Mouse (Mus musculus): ENCODE data around the gene Sv2a. TPM values are rescaled to one million over a fixed set of nuclear protein-coding genes. Genes with fewer than 3 reads are reported as not detected.
A peak's percentile ranks its signal among the peaks of the same experiment; 100 is the strongest.

Sv2a gene
- polyA plus RNA-seq, 1 experiment from 2014 or later: 10.8 TPM

GRCm38 (mm10) chr3:96179531-96179930 is 1.4 kb upstream of the Sv2a start:
- H3K4me2 ChIP-seq (replicated peaks; ENCODE audit: low read depth, low read length): no peak overlapping the region
- H3K27me3 ChIP-seq (ENCODE audit: control insufficient read depth, insufficient read depth, low read length): 0 out of 2 replicates have a peak, but pooled peaks cover 2% of the 10 kb centered on the region
- H3K4me3 ChIP-seq (ENCODE audit: low read depth, low read length): no peak overlapping the region
- WGBS: 68% methylated on average over 4 of the region's 4 CpGs
- DNase-seq (ENCODE audit: low spot score): no peak
- no peak for ATAC-seq (ENCODE audit: low FRiP score)
- H3K36me3 ChIP-seq (ENCODE audit: control insufficient read depth, insufficient read depth, low read length): peaks cover 9% of the 10 kb centered on the region
- H3K27ac ChIP-seq (ENCODE audit: low read depth, low read length): no peak overlapping the region
- H3K9me3 ChIP-seq (ENCODE audit: control insufficient read depth, low read length): no peaks in the 10 kb centered on the region
- no peak overlapping the region for H3K9ac ChIP-seq (ENCODE audit: low read depth, low read length)
- peaks cover 9% of the 10 kb centered on the region; the same call in 1 of the 2 replicates for H3K4me1 ChIP-seq (replicated peaks; ENCODE audit: control insufficient read depth, insufficient read depth, low read length)

DNA sequence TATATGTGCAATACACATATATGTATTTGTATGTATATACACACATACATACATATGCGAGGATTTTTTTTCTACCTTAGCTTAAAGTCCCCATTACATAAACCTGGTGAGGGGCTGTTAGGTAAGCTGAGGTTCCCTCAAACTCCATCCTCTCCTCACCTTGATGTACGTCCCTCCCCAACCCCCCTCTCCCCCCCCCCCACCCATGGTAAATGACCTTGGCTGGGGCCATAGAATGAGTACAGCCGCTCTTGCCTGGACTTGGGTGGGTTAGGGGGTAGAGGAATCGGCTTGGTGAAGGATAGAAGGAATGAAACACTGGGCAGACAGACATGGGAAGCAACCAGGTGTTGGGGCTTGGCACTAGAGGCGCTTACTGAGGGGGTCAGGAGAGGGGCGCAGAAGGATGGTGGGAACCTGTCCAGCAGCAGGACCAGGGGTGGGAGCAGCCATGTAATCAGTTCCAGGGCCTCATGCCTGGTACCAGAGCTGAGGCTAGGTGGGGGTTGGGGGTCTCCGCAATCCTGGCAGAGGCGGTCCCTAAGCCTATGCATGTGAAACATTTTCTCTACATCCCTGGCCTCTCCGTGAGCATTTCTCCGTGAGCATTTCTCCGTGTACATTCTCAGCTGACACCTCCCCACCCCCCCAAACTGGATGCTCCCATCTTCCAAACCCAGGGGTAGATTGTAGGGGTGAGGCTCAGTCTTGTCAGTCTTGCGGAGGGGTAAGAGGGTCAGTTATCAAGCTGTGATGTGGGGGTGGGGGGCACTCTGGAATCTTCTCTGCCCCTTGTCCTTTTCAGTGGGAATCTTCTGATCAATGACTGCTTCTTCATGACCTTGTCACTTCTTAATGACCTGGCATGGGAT is 795 bp downstream of the Sv2a start:
- Histone ChIP-seq H3K4me2 (replicated peaks; ENCODE audit: low read depth, low read length) (peak overlapping the region; percentile 74), H3K27ac (ENCODE audit: low read depth, low read length) (no peak overlapping the region), H3K36me3 (ENCODE audit: control insufficient read depth, insufficient read depth, low read length) (no peaks in the 10 kb centered on the region; the same call in 1 of the 2 replicates), H3K9ac (ENCODE audit: low read depth, low read length) (peak overlapping the region; percentile 60), H3K4me3 (ENCODE audit: low read depth, low read length) (peak overlapping the region; percentile 51), H3K9me3 (ENCODE audit: control insufficient read depth, low read length) (no peaks in the 10 kb centered on the region), H3K27me3 (ENCODE audit: control insufficient read depth, insufficient read depth, low read length) (0 out of 2 replicates have a peak, but pooled peaks cover 2% of the 10 kb centered on the region), H3K4me1 (replicated peaks; ENCODE audit: control insufficient read depth, insufficient read depth, low read length) (peaks cover 9% of the 10 kb centered on the region; the same call in 1 of the 2 replicates)
- ATAC-seq (ENCODE audit: low FRiP score) (peak; percentile 55), DNase-seq (ENCODE audit: low spot score) (no peak)
- WGBS: 39% methylated on average over 12 of the region's 12 CpGs

DNA sequence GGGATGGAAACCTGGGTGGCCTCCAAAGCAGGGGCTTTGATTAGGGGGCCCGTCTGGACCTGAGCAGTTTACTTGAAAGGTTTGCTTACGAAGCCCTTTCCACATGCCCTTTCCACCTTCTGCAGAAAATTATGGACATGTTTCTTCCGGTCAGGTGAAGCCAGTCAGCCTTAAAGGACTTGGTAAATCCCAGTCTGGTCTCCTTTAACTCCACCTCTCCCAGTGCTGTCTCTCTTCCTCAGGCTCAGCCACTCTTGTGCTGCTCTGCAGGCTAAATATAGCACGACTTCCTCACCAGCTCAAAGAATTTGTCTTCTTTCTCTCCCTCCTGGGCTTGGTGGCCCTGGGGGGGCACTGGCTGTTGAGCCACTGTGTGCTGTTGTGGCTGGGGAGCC is 1.4 kb downstream of the Sv2a start:
- ATAC-seq (ENCODE audit: low FRiP score): no peak

GRCm38 (mm10) chr3:96192977-96193376 is 12.0 kb downstream of the Sv2a start:
- Histone ChIP-seq H3K27me3 (ENCODE audit: control insufficient read depth, insufficient read depth, low read length) (no peaks in the 10 kb centered on the region), H3K36me3 (ENCODE audit: control insufficient read depth, insufficient read depth, low read length) (no peaks in the 10 kb centered on the region), H3K27ac (ENCODE audit: low read depth, low read length) (no peak overlapping the region), H3K4me1 (replicated peaks; ENCODE audit: control insufficient read depth, insufficient read depth, low read length) (peaks cover 4% of the 10 kb centered on the region; the same call in 1 of the 2 replicates), H3K4me3 (ENCODE audit: low read depth, low read length) (no peak overlapping the region), H3K9me3 (ENCODE audit: control insufficient read depth, low read length) (no peaks in the 10 kb centered on the region), H3K4me2 (replicated peaks; ENCODE audit: low read depth, low read length) (no peak overlapping the region), H3K9ac (ENCODE audit: low read depth, low read length) (no peak overlapping the region)
- ATAC-seq (ENCODE audit: low FRiP score) (no peak), DNase-seq (ENCODE audit: low spot score) (no peak)
- 66% methylated on average over 12 of the region's 12 CpGs for WGBS

More for the DNA sequence above, 1.4 kb downstream of the Sv2a start:
- 34% methylated on average over 4 of the region's 4 CpGs for WGBS
- Histone ChIP-seq H3K4me1 (replicated peaks; ENCODE audit: control insufficient read depth, insufficient read depth, low read length) (peaks cover 9% of the 10 kb centered on the region; the same call in 1 of the 2 replicates), H3K36me3 (ENCODE audit: control insufficient read depth, insufficient read depth, low read length) (no peaks in the 10 kb centered on the region; the same call in 1 of the 2 replicates), H3K9me3 (ENCODE audit: control insufficient read depth, low read length) (no peaks in the 10 kb centered on the region), H3K4me2 (replicated peaks; ENCODE audit: low read depth, low read length) (no peak overlapping the region), H3K27ac (ENCODE audit: low read depth, low read length) (no peak overlapping the region), H3K27me3 (ENCODE audit: control insufficient read depth, insufficient read depth, low read length) (0 out of 2 replicates have a peak, but pooled peaks cover 2% of the 10 kb centered on the region), H3K9ac (ENCODE audit: low read depth, low read length) (no peak overlapping the region), H3K4me3 (ENCODE audit: low read depth, low read length) (no peak overlapping the region)
- no peak for DNase-seq (ENCODE audit: low spot score)

DNA sequence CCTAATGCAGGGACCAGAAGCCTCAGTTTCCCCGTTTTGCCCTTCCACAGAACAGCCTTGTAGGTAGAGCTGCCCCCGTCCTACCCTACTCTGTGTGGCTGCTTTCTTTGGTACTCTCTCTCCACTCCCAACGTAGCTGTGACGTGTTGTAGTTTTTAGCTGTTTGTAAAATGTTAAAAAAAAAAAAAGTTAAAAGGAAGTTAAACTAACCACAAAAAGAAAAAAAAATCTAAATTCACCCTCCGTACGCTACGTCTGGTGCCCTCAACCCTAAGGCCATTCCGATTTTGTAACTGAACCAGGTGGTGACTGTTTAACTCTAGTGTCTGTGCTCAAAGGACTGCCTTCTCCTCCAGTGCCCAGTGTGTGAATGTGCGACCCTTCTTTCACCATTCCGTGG is 14.0 kb downstream of the Sv2a start:
- H3K27me3 ChIP-seq (ENCODE audit: control insufficient read depth, insufficient read depth, low read length): no peaks in the 10 kb centered on the region
- H3K4me1 ChIP-seq (replicated peaks; ENCODE audit: control insufficient read depth, insufficient read depth, low read length): peaks cover 4% of the 10 kb centered on the region; the same call in 1 of the 2 replicates
- no peak overlapping the region for H3K27ac ChIP-seq (ENCODE audit: low read depth, low read length)
- WGBS: 88% methylated on average over 10 of the region's 10 CpGs
- DNase-seq (ENCODE audit: low spot score): no peak
- no peak overlapping the region for H3K4me2 ChIP-seq (replicated peaks; ENCODE audit: low read depth, low read length)
- ATAC-seq (ENCODE audit: low FRiP score): no peak
- H3K36me3 ChIP-seq (ENCODE audit: control insufficient read depth, insufficient read depth, low read length): no peaks in the 10 kb centered on the region
- no peak overlapping the region for H3K4me3 ChIP-seq (ENCODE audit: low read depth, low read length)
- H3K9me3 ChIP-seq (ENCODE audit: control insufficient read depth, low read length): no peaks in the 10 kb centered on the region
- H3K9ac ChIP-seq (ENCODE audit: low read depth, low read length): no peak overlapping the region

GRCm38 (mm10) chr3:96195616-96196313 is 14.8 kb downstream of the Sv2a start:
- no peak for ATAC-seq (ENCODE audit: low FRiP score)
- Histone ChIP-seq H3K9me3 (ENCODE audit: control insufficient read depth, low read length) (no peaks in the 10 kb centered on the region), H3K27me3 (ENCODE audit: control insufficient read depth, insufficient read depth, low read length) (no peaks in the 10 kb centered on the region), H3K4me1 (replicated peaks; ENCODE audit: control insufficient read depth, insufficient read depth, low read length) (peaks cover 4% of the 10 kb centered on the region; the same call in 1 of the 2 replicates), H3K36me3 (ENCODE audit: control insufficient read depth, insufficient read depth, low read length) (no peaks in the 10 kb centered on the region), H3K9ac (ENCODE audit: low read depth, low read length) (no peak overlapping the region), H3K4me2 (replicated peaks; ENCODE audit: low read depth, low read length) (no peak overlapping the region), H3K27ac (ENCODE audit: low read depth, low read length) (no peak overlapping the region), H3K4me3 (ENCODE audit: low read depth, low read length) (no peak overlapping the region)
- WGBS: 95% methylated on average over 11 of the region's 11 CpGs
- no peak for DNase-seq (ENCODE audit: low spot score)

GRCm38 (mm10) chr3:96196437-96197128 is 15.6 kb downstream of the Sv2a start:
- DNase-seq (ENCODE audit: low spot score): no peak
- Histone ChIP-seq H3K9ac (ENCODE audit: low read depth, low read length) (peak overlapping the region; percentile 90), H3K4me3 (ENCODE audit: low read depth, low read length) (peak overlapping the region; percentile 61), H3K27ac (ENCODE audit: low read depth, low read length) (peak overlapping the region; percentile 92), H3K4me1 (replicated peaks; ENCODE audit: control insufficient read depth, insufficient read depth, low read length) (peaks cover 4% of the 10 kb centered on the region; the same call in 1 of the 2 replicates), H3K27me3 (ENCODE audit: control insufficient read depth, insufficient read depth, low read length) (no peaks in the 10 kb centered on the region), H3K4me2 (replicated peaks; ENCODE audit: low read depth, low read length) (peak overlapping the region; percentile 92), H3K9me3 (ENCODE audit: control insufficient read depth, low read length) (no peaks in the 10 kb centered on the region), H3K36me3 (ENCODE audit: control insufficient read depth, insufficient read depth, low read length) (no peaks in the 10 kb centered on the region)
- WGBS: 20% methylated on average over 27 of the region's 27 CpGs
- peak; percentile 19; the same call in 1 of the 2 replicates for ATAC-seq (ENCODE audit: low FRiP score)

DNA sequence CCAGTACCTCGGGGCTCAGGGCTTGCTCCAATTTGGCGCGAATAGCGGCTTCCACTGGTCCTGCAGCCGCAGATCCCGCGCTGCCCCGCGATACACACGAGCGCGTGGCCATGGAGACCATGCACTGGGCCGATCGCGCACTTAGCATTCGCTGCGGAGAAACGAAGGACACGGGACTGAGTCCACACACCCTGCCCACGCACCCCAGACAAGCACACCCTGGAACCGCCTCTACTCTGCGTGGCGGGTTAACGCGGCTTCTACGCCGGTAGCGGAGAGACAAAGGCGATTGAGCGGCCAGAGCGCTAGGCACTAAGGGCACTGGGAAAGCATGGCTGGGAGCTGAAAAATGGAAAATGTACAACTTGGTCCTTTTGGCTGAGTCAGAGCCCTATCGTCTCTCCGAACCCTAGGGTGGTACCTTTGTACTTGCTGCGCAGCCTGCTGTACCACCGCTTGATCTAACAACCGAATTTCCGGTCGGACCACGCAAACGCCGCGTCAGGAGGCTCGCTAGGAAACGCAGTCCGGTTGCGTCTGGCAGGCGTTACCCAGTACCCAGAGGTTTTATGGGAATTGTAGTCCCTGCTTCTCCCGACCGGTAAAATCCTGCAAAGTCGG is 16.3 kb downstream of the Sv2a start:
- Histone ChIP-seq H3K4me3 (ENCODE audit: low read depth, low read length) (peak overlapping the region; percentile 61), H3K27me3 (ENCODE audit: control insufficient read depth, insufficient read depth, low read length) (no peaks in the 10 kb centered on the region), H3K4me2 (replicated peaks; ENCODE audit: low read depth, low read length) (peak overlapping the region; percentile 92), H3K9me3 (ENCODE audit: control insufficient read depth, low read length) (no peaks in the 10 kb centered on the region), H3K9ac (ENCODE audit: low read depth, low read length) (peak overlapping the region; percentile 90), H3K27ac (ENCODE audit: low read depth, low read length) (peak overlapping the region; percentile 92), H3K4me1 (replicated peaks; ENCODE audit: control insufficient read depth, insufficient read depth, low read length) (peaks cover 4% of the 10 kb centered on the region; the same call in 1 of the 2 replicates), H3K36me3 (ENCODE audit: control insufficient read depth, insufficient read depth, low read length) (no peaks in the 10 kb centered on the region)
- DNase-seq (ENCODE audit: low spot score): peak; percentile 90
- under 1% methylated on average over 50 of the region's 50 CpGs for WGBS
- ATAC-seq (ENCODE audit: low FRiP score): peak; percentile 95
